Mouse (Mus musculus): ENCODE results near the gene Ets1.

The Ets1 gene

DNA sequence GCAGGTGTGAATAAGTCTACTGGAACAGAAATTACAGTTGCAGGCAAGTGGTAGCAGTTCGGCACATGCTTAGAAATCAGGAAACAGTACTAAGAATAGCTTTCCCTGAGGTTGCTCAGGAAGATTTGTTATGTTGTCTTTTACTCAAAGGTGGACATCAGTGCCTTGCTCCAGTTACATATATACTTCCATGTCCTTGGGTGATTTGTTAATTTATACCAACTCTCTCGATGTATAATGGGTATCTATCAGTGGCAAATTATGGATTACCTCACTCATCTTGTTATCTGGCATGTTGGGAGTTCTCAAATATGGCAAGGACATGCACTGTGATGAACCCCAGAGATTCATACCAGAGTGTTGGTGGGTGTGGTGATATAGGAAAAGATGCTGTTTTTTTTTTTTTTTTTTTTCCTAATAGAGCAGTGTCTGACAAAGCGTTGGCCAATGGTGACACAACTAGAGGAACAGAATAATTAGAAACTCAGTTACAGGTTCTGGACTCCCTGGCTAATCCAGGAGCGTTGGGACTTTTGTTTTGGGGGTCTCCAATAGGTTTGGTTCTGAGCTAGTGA is 59.0 kb downstream of the Ets1 start:
- DNase-seq (ENCODE audit: low spot score in 2 of 2) = no peak

GRCm38 (mm10) chr9:32695492-32696190 is 59.6 kb downstream of the Ets1 start:
- peak; percentile 97 to 98 for DNase-seq (ENCODE audit: low spot score in 2 of 2)

DNA sequence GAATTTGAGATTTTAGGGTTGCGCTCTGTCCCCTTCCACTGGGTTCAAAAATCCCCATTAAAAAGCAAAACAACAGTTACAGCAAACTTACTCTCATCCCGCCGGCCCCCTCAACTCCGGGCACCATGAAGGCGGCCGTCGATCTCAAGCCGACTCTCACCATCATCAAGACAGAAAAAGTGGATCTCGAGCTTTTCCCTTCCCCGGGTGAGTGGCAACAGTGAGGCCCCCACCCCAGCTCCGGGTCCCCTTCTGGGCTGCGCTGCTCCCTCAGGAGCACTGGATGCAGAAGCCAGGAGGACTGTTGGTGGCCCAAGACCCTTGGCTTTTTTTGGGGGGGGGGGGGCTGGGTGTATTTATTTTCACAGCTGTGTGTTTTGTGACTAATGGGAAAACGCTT is 60.2 kb downstream of the Ets1 start:
- DNase-seq (ENCODE audit: low spot score in 2 of 2) = no peak

GRCm38 (mm10) chr9:32696717-32697116 is 60.7 kb downstream of the Ets1 start:
- peak in 1 of 2 experiments; percentile 48 for DNase-seq (ENCODE audit: low spot score in 2 of 2)

DNA sequence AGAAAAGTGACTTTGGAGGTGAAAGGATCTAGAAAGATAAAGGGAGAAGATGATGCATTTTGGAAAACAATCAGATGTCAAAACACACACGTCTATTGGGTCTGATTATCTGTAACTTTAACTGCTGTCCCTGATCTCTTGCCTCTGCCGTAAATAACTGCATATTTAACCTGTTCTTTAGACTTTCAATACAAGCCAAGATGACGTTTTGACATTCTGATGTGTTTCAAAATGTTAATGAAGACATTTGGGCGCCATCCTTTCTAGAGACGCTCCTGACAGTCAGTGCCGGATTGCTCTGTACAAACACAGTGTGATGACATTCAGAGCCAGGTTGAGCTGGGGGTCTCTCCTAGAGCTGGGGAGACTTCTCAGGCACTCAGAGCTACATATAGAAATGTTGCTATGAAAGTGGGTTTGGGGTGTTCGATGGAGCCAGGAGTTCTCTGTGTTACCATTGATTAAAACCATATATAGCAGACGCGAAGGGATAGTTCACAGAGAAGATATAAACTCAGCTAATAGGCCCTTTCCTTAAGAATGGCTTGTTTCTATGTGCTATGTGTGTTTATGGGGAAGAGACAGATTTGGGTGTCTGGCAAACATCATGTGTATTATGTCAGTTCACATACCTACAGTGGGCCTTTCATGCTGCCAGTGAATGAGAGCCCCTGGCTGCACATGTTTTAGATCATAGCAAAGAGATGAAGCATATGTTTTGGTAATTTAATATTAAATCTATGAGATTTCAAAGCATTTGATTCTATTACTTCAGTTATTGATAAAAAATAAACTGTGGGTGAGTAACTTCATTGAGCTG is 61.5 kb downstream of the Ets1 start:
- DNase-seq (ENCODE audit: low spot score in 2 of 2) = no peak

- no peak for DNase-seq (ENCODE audit: low spot score in 2 of 2)
These were observed 62.7 kb downstream of the Ets1 start for GRCm38 (mm10) chr9:32698766-32699165.

DNA sequence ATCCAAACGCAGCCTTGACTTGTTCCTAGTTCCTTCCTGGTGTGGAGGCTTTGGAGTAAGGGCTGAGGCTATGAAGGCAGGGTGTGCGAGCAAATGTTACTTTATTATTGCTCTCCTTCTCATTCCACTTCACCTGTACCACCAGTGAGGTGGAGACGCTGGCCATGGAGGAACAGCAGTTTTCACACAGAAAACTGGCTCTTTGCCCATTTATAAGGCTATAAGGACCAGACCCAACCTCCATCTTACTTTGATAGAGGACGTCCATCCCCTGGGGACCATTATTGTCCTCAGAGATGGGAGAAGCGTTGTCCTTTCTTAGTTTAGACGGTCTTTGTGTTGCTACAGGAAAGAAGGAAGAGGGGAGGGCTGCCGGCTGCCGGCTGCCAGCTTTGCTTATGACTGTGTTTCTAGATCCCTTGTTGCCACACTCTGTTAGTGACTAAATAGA is 63.4 kb downstream of the Ets1 start:
- peak in 1 of 2 experiments; percentile 19 for DNase-seq (ENCODE audit: low spot score in 2 of 2)

DNA sequence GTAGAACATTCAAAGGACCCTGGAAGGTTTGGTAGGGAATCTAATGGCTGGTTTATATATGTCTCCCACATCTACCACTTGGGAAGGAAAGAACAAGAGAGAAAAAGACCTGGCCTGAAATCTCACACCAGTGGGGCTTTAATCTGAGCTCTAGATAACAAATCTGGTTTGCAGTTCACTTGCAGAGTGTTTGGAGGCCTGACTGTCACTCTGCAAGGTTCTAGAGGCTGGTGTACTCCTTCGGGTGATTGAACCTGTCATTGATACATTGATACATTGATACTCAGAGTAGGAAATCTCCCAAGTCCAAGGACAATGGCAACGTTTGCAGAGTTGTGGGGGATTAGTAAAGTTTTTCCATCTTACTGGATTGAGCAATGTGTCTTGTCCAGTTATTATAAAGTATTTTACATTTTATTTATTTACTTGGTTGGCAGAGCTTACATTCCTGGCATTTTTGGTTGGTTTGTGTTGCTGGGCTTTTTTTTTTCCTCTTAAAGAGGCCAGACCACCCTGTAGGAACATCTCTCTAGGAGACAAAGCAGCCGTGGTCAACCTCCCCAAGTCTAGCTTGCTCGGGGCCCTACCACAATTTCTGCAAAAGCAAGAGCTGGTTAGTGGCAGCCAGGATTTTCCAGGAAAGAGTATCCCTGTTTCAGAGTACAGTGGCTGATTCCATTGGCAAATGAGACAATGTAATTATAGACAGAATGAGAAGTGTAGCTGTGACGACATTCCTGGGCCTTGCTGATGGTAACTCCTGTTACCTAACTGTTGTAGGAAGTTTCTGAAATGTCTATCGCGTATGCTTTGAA is 64.3 kb downstream of the Ets1 start:
- DNase-seq (ENCODE audit: low spot score in 2 of 2) = no peak

DNA sequence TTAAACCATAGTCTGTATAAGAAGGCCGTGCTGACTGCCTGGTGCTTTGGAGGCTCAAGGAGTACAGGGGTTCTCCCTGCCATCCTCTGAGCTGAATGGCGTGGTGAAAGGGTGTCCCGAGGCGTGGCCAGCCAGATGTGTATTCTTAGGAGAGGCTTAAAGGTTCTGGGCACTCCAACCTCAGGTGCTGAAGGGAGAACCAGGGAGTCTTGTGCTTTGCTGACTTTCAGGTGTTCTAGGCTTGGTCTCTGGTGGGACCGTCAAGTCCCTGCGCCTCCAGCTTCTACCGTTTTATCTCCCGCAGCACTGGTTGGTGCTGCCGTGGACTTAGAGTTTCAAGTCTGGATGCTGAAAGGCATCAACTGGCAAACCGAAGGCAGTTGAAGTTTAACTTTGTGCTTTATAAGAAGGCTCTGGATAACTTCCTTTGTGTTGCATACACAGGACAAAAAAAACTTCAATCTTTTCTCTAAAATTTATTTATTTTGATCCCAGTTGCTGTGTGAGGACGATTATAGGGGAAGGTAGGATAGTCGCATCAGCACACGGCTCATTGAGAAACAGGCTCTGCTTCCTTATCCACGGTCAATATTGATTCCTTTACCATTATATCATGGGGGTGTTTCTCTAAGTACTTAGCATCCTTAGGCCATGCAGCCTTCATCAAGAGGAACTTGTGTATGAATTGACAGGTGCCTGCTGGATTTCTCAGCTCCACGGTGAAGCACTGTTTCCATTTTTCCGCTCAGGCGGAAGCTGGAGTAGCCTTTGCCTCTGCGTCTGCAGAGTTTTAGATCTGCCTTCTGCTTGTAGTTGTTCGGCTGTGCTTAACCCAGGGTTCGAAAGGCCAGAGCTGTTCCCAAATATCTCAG is 65.3 kb downstream of the Ets1 start:
- no peak for DNase-seq (ENCODE audit: low spot score in 2 of 2)

DNA sequence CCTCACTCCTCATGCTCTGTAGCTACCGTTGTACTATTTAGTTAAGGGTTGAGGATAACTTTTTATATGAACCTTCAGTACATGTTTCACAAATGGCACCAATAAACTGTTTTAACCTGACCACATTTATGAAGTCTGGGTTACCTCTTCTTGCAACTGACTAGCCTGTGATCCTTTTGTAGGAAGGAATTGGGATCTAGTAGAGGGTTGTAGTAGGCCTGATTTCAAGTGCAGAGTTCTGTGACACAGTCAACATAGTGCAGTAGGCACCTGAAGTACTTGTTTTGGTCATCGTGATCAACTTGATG is 65.9 kb downstream of the Ets1 start:
- DNase-seq (ENCODE audit: low spot score in 2 of 2) = no peak

GRCm38 (mm10) chr9:32702836-32703395 is 66.9 kb downstream of the Ets1 start:
- DNase-seq (ENCODE audit: low spot score in 2 of 2) = no peak

DNA sequence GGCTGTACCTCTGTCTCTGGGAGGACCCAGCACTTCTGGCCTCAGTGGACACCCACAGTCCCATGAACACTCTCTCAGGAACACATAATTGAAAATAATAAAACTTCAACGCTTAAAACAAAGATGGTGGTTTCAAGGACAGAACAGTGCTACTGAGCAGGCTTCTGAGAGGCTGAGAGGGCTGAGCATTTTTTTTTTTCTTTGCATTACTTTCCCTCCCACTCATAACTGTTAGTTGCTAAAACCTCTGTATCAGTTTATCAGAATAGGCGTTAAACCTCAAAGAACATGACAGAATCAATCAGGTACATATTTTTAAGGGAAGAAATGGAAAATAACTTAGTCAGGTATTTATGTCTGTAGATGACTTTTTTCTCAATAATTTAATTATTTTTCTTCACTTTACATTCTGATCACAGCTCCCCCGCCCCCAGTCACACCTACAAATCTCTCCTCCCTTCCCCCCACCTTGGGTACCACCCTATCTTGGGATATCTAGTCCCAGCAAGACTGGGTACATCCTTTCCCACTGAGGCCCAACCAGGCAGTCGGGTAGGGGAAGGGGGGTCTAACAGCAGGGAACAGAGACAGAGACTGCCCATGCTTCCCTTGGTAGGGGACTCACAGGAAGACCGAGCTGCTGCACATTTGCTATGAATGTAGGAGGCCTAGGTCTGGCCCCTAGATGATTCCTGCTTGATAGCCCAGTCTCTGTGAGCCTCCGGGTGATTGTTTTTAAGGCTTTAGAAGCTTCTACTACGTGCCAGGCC is 68.1 kb downstream of the Ets1 start:
- DNase-seq (ENCODE audit: low spot score in 2 of 2) = no peak

DNA sequence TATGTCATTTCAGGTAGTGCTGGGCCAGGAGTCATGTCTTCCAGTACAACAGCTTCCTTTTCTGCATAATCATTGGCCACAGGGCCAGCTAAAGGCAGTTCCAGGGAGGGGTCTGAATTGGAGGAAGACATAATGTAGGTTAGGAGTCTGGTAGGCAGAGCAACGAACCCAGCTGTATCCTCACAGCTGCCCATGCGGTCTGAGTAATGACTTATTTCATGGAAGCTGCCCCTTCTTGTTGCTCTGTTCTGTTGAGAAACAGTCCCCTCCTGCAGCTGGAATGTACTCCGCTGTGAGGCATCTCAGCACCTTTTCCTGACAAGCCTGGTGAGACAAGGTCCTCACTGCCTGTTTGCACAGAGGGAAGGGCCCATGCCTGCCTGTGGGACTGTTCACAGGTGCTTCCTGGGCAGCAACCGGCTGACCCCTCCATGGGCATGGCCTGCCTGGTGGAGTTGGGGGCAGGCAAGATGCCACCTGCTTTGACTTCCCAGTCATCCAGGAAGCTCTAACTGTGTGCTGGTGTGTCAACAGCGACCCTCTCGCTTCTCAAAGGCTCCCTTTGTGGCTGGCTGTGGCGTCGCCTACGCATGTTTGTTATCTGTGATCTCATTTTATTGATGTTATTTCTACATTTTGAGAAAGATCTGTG is 69.9 kb downstream of the Ets1 start:
- peak in 1 of 2 experiments; percentile 41 for DNase-seq (ENCODE audit: low spot score in 2 of 2)

GRCm38 (mm10) chr9:32707436-32707835 is 71.4 kb downstream of the Ets1 start:
- no peak for DNase-seq (ENCODE audit: low spot score in 2 of 2)

GRCm38 (mm10) chr9:32708491-32708890 is 72.5 kb downstream of the Ets1 start:
- no peak for DNase-seq (ENCODE audit: low spot score in 2 of 2)

GRCm38 (mm10) chr9:32709359-32709758 is 73.3 kb downstream of the Ets1 start:
- DNase-seq (ENCODE audit: low spot score in 2 of 2) = peak; percentile 42 to 46

GRCm38 (mm10) chr9:32709764-32710734 is 74.0 kb downstream of the Ets1 start:
- DNase-seq (ENCODE audit: low spot score in 2 of 2) = peak; percentile 58 to 66

GRCm38 (mm10) chr9:32710987-32711652 is 75.1 kb downstream of the Ets1 start:
- no peak for DNase-seq (ENCODE audit: low spot score in 2 of 2)

Data from spleen, postnatal 36 days (tissue).